9 mouse cellular contexts compared by ENCODE assay signal in genomic region chr2:154158433-154158832, GRCm38 (mm10). TPM values are rescaled to one million over a fixed set of nuclear protein-coding genes. Genes with fewer than 3 reads are reported as not detected.
DNase-seq lines count a peak whose midpoint lies in the region; ATAC-seq and TF ChIP-seq lines count a peak whose summit lies in the region.
"Had no signal": no experiment of that assay in that cellular context is flagged by ENCODE, and none has a peak within 500 bp of the region (broad histone marks: within the 10 kb centered on the region; RNA-seq: fewer than 3 reads in every experiment).

No protein-coding gene starts in this region.

- no peak overlapping the region for H3K9ac ChIP-seq in hindbrain, embryonic 11.5 days (ENCODE audit: low read depth, low read length)
- H3K9ac ChIP-seq in hindbrain, embryonic 16.5 days (ENCODE audit: low read depth, low read length) = no peak overlapping the region
- H3K9ac ChIP-seq in limb, embryonic 14.5 days (ENCODE audit: low read depth, low read length, severe bottlenecking) = no peak overlapping the region

- TF ChIP-seq POLR2A in limb, embryonic 14.5 days (IDR thresholded peaks at IDR 0.05; ENCODE audit: borderline replicate concordance, extremely low read depth, insufficient read depth, insufficient read length) = no peak

- H3K36me3 ChIP-seq in hindbrain, embryonic 11.5 days (ENCODE audit: control insufficient read depth, insufficient read depth, low read length) = no peaks in the 10 kb centered on the region
- no peaks in the 10 kb centered on the region for H3K36me3 ChIP-seq in hindbrain, embryonic 16.5 days (ENCODE audit: control insufficient read depth, insufficient read depth, low read length)
- H3K36me3 ChIP-seq in limb, embryonic 14.5 days (ENCODE audit: control insufficient read depth, insufficient read depth, low read length) = no peaks in the 10 kb centered on the region

- ATAC-seq in hindbrain, embryonic 11.5 days (ENCODE audit: low FRiP score) = no peak
- ATAC-seq in hindbrain, embryonic 16.5 days = no peak
- ATAC-seq in limb, embryonic 14.5 days (ENCODE audit: low FRiP score, low read depth) = no peak

- no peak overlapping the region for H3K27ac ChIP-seq in hindbrain, embryonic 11.5 days (ENCODE audit: low read depth, low read length)
- H3K27ac ChIP-seq in hindbrain, embryonic 16.5 days (ENCODE audit: low read depth, low read length) = no peak overlapping the region
- H3K27ac ChIP-seq in limb, embryonic 14.5 days (replicated peaks; ENCODE audit: low read depth, low read length) = no peak overlapping the region

- H3K27me3 ChIP-seq in hindbrain, embryonic 11.5 days (ENCODE audit: control insufficient read depth, insufficient read depth, low read length) = no peaks in the 10 kb centered on the region
- H3K27me3 ChIP-seq in hindbrain, embryonic 16.5 days (replicated peaks; ENCODE audit: control insufficient read depth, insufficient read depth, low read length) = no peaks in the 10 kb centered on the region
- H3K27me3 ChIP-seq in limb, embryonic 14.5 days (ENCODE audit: control insufficient read depth, insufficient read depth, low read length) = no peaks in the 10 kb centered on the region

- DNase-seq in hindbrain, embryonic 11.5 days (ENCODE audit: low spot score) = peak; percentile 63
- DNase-seq in 416B (ENCODE audit: low read depth) (peak; percentile 44), ES-CJ7 (ENCODE audit: low read depth, low spot score) (peak; percentile 43)
- peak; percentile 50 for DNase-seq in embryo, embryonic 10.5 days (ENCODE audit: low spot score)
- peak; percentile 7 for DNase-seq in limb, embryonic 14.5 days (ENCODE audit: low spot score)
- DNase-seq in testis, postnatal 10 days (ENCODE audit: low spot score) = peak; percentile 66
- no peak for DNase-seq in spleen, postnatal 14 days (ENCODE audit: low spot score in 2 of 2)

- H3K4me3 ChIP-seq in hindbrain, embryonic 11.5 days (ENCODE audit: low read depth, low read length) = no peak overlapping the region
- no peak overlapping the region for H3K4me3 ChIP-seq in hindbrain, embryonic 16.5 days (ENCODE audit: low read length)
- H3K4me3 ChIP-seq in limb, embryonic 14.5 days (replicated peaks; ENCODE audit: low read length) = no peak overlapping the region

- no peak overlapping the region for H3K4me2 ChIP-seq in hindbrain, embryonic 11.5 days (replicated peaks; ENCODE audit: low read depth, low read length)
- no peak overlapping the region for H3K4me2 ChIP-seq in hindbrain, embryonic 16.5 days (ENCODE audit: low read length)
- H3K4me2 ChIP-seq in limb, embryonic 14.5 days (replicated peaks; ENCODE audit: low read depth, low read length, severe bottlenecking) = no peak overlapping the region

- no peaks in the 10 kb centered on the region; the same call in 1 of the 2 replicates for H3K9me3 ChIP-seq in hindbrain, embryonic 11.5 days (ENCODE audit: control insufficient read depth, low read length)
- peaks cover 2% of the 10 kb centered on the region for H3K9me3 ChIP-seq in hindbrain, embryonic 16.5 days (ENCODE audit: control insufficient read depth, low read length)
- no peaks in the 10 kb centered on the region for H3K9me3 ChIP-seq in limb, embryonic 14.5 days (ENCODE audit: control insufficient read depth, low read length)

- no peaks in the 10 kb centered on the region for H3K4me1 ChIP-seq in hindbrain, embryonic 11.5 days (replicated peaks; ENCODE audit: control insufficient read depth, insufficient read depth, low read length)
- H3K4me1 ChIP-seq in hindbrain, embryonic 16.5 days (ENCODE audit: control insufficient read depth, insufficient read depth, low read depth, low read length) = no peaks in the 10 kb centered on the region
- H3K4me1 ChIP-seq in limb, embryonic 14.5 days (ENCODE audit: control insufficient read depth, insufficient read depth, low read length) = no peaks in the 10 kb centered on the region

- 38% methylated on average over 3 of the region's 3 CpGs for whole genome bisulfite sequencing in hindbrain, embryonic 11.5 days
- 44% methylated on average over 3 of the region's 3 CpGs for WGBS in hindbrain, embryonic 16.5 days
- 29% methylated on average over 3 of the region's 3 CpGs for WGBS in limb, embryonic 14.5 days

RNA-seq across cellular contexts. Expression of gene Bpifa5, which starts 4.0 kb away (rescaled TPM):
- not detected in 2 replicates for polyA plus RNA-seq in hindbrain, embryonic 11.5 days (2014; fragmentation: Nextera tagmentation; extraction: Ambion mirVana)
- not detected in 2 replicates for polyA plus RNA-seq in hindbrain, embryonic 16.5 days (2015; fragmentation: Nextera tagmentation; extraction: Ambion mirVana)
- polyA plus RNA-seq in limb, embryonic 14.5 days (2012; rRNA removed) = not detected in 2 replicates
- not detected in 2 replicates for polyA plus RNA-seq in limb, embryonic 14.5 days (2014; fragmentation: Nextera tagmentation; extraction: Ambion mirVana)
- polyA plus RNA-seq: frontal cortex, adult 2 months had no signal

RNA-seq across cellular contexts. Expression of gene Bpifa1, which starts 15.8 kb away (rescaled TPM):
- polyA plus RNA-seq in hindbrain, embryonic 11.5 days (2014; fragmentation: Nextera tagmentation; extraction: Ambion mirVana) = not detected in 2 replicates
- 0.31 TPM in 1 of 2 replicates, not detected in the other for polyA plus RNA-seq in hindbrain, embryonic 16.5 days (2015; fragmentation: Nextera tagmentation; extraction: Ambion mirVana)
- 0.09 TPM in 1 of 2 replicates, not detected in the other for polyA plus RNA-seq in limb, embryonic 14.5 days (2012; rRNA removed)
- not detected in 2 replicates for polyA plus RNA-seq in limb, embryonic 14.5 days (2014; fragmentation: Nextera tagmentation; extraction: Ambion mirVana)
- polyA plus RNA-seq: frontal cortex, adult 2 months had no signal

RNA-seq across cellular contexts. Expression of gene Bpifa3, which starts 28.3 kb away (rescaled TPM):
- not detected in 2 replicates for polyA plus RNA-seq in hindbrain, embryonic 11.5 days (2014; fragmentation: Nextera tagmentation; extraction: Ambion mirVana)
- polyA plus RNA-seq in hindbrain, embryonic 16.5 days (2015; fragmentation: Nextera tagmentation; extraction: Ambion mirVana) = not detected in 2 replicates
- not detected in 2 replicates for polyA plus RNA-seq in limb, embryonic 14.5 days (2012; rRNA removed)
- polyA plus RNA-seq in limb, embryonic 14.5 days (2014; fragmentation: Nextera tagmentation; extraction: Ambion mirVana) = not detected in 2 replicates
- polyA plus RNA-seq: frontal cortex, adult 2 months had no signal

RNA-seq across cellular contexts. Expression of gene Bpifb1, which starts 32.2 kb away (rescaled TPM):
- polyA plus RNA-seq in hindbrain, embryonic 11.5 days (2014; fragmentation: Nextera tagmentation; extraction: Ambion mirVana) = not detected in 2 replicates
- 0.25 and 0.34 TPM in 2 replicates for polyA plus RNA-seq in hindbrain, embryonic 16.5 days (2015; fragmentation: Nextera tagmentation; extraction: Ambion mirVana)
- not detected in 2 replicates for polyA plus RNA-seq in limb, embryonic 14.5 days (2012; rRNA removed)
- 0.26 TPM in 1 of 2 replicates, not detected in the other for polyA plus RNA-seq in limb, embryonic 14.5 days (2014; fragmentation: Nextera tagmentation; extraction: Ambion mirVana)

Comparison
In these comparisons a context has a peak if more than half of its experiments do, and no peak if none do; other contexts are left out.
1. DNase-seq: peak in hindbrain, embryonic 11.5 days (single experiment), 416B (single experiment), ES-CJ7 (single experiment), embryo, embryonic 10.5 days (single experiment), limb, embryonic 14.5 days (single experiment) and testis, postnatal 10 days (single experiment); none in spleen, postnatal 14 days (0 of 2).